Mouse (Mus musculus) midbrain, embryonic 11.5 days (tissue): ENCODE results near the gene Efhd2. TPM values are rescaled to one million over a fixed set of nuclear protein-coding genes. Genes with fewer than 3 reads are reported as not detected.

Experiments used
- ATAC-seq: fragments of 200-750 bp; cut with Nextera tagmentation; 2 replicates; pipeline ENCODE4 v1.8.0; 2017; ENCODE audit warnings: moderate TSS enrichment, moderate library complexity; ENCODE audit not compliant: low FRiP score
- DNase-seq: peaks from one replicate; pipeline ENCODE4 v3.0.0; 2015; ENCODE audit warnings: low spot score; ENCODE audit errors: missing footprints
- H3K27ac ChIP-seq: fragments of 300-500 bp; sonication (generic); 2 replicates; pipeline ENCODE4 v1.5.1; 2014; ENCODE audit warnings: low read depth, low read length
- H3K27me3 ChIP-seq: fragments of 300-500 bp; sonication (generic); 2 replicates; pipeline ENCODE4 v1.6.1; 2014; ENCODE audit warnings: mild to moderate bottlenecking, low read length, moderate library complexity, mixed read lengths; ENCODE audit not compliant: control insufficient read depth, insufficient read depth
- H3K36me3 ChIP-seq: fragments of 300-500 bp; sonication (generic); 2 replicates; pipeline ENCODE4 v1.6.1; 2014; ENCODE audit warnings: mild to moderate bottlenecking, low read length, moderate library complexity, mixed read lengths; ENCODE audit not compliant: control insufficient read depth, insufficient read depth
- H3K4me1 ChIP-seq: fragments of 300-500 bp; sonication (generic); 2 replicates; pipeline ENCODE4 v1.6.1; 2014; ENCODE audit warnings: low read length; ENCODE audit not compliant: control insufficient read depth, insufficient read depth
- H3K4me2 ChIP-seq: fragments of 300-500 bp; sonication (generic); 2 replicates; pipeline ENCODE4 v1.6.1; 2014; ENCODE audit warnings: mild to moderate bottlenecking, moderate library complexity
- H3K4me3 ChIP-seq: fragments of 300-500 bp; sonication (generic); 2 replicates; pipeline ENCODE4 v1.5.1; 2014; ENCODE audit warnings: low read depth, low read length
- H3K9ac ChIP-seq: fragments of 300-500 bp; sonication (generic); 2 replicates; pipeline ENCODE4 v1.6.1; 2014; ENCODE audit warnings: low read length
- H3K9me3 ChIP-seq: fragments of 300-500 bp; sonication (generic); 2 replicates; pipeline ENCODE4 v1.6.1; 2016; ENCODE audit warnings: low read length; ENCODE audit not compliant: control insufficient read depth
- WGBS: fragments of 180-500 bp; shearing (Covaris S2); extraction: QIAGEN DNeasy Blood & Tissue Kit; methylation state at CpG from one replicate; pipeline ENCODE4 v1.1.7; 2014; 5-methylcytosine and 5-hydroxymethylcytosine counted together
- polyA plus RNA-seq: library from polyadenylated mRNA; unstranded; fragments of >200 nt; fragmentation: Nextera tagmentation; extraction: Ambion mirVana; gene quantifications from 2 replicates; pipeline ENCODE4 v1.2.1, GENCODE M21; 2014

The Efhd2 gene
- polyA plus RNA-seq, 1 experiment from 2014 or later = 34.7 TPM

DNA sequence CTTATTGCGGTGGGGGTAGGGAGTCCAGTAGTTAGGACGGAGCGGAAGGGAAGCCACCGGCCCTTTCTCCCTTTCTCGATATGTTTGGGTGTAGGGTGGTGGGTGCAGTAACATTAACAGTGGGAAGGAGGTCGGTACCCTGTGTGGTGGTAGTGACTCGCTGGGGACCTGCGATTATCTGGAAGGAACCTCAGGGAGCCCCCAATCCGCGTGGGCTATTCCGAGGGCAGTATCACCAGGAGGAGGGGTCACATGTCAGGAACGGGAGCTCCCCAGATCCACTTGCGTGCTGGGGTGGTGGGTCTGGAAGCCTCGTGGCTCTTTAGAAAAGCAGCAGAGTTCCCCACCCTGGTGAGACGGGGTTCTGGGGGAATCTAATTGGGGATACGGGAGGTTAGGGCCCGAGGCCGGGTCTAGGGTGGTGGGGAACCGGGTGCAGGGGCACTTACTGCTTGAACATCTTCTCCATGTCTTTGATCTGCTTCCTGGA is 564 bp downstream of the Efhd2 start:
- 2% methylated on average over 19 of the region's 19 CpGs for WGBS
- Histone ChIP-seq H3K9ac (peak overlapping the region; percentile 87), H3K4me3 (peak overlapping the region; percentile 75), H3K27ac (no peak overlapping the region), H3K4me2 (peak overlapping the region; percentile 87), H3K4me1 (peaks cover 22% of the 10 kb centered on the region), H3K27me3 (no peaks in the 10 kb centered on the region), H3K36me3 (no peaks in the 10 kb centered on the region), H3K9me3 (no peaks in the 10 kb centered on the region)
- peak; percentile 89 for DNase-seq
- ATAC-seq = peak; percentile 20; the same call in 1 of the 2 replicates

DNA sequence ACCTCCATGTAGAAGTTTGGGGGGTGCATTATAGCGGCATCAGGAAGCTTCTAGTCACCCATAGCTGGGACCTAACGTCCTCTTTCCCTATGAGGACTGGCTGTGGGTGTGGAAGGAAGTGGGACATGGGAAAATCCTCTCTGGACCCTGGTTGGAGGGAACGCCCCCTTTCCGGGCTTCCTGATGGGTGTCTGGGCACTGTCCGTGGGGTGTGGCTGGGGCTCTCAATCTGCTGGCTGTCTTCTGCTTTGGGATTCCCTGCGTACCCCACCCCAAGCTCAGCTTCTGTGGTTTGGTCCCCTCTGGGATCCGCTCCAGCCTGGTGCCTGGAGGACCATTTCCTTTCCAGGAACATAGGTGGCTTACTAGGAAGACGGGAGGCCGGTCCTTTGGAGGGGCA is 1.7 kb downstream of the Efhd2 start:
- peak overlapping the region; percentile 87; the same call in 1 of the 2 replicates for H3K4me2 ChIP-seq
- H3K27ac ChIP-seq = no peak overlapping the region
- H3K4me3 ChIP-seq = no peak overlapping the region; the same call in 1 of the 2 replicates
- H3K9me3 ChIP-seq = no peaks in the 10 kb centered on the region
- H3K36me3 ChIP-seq = no peaks in the 10 kb centered on the region
- no peak overlapping the region for H3K9ac ChIP-seq
- 76% methylated on average over 9 of the region's 9 CpGs for WGBS
- peaks cover 22% of the 10 kb centered on the region for H3K4me1 ChIP-seq
- DNase-seq = no peak
- no peaks in the 10 kb centered on the region for H3K27me3 ChIP-seq
- no peak for ATAC-seq

DNA sequence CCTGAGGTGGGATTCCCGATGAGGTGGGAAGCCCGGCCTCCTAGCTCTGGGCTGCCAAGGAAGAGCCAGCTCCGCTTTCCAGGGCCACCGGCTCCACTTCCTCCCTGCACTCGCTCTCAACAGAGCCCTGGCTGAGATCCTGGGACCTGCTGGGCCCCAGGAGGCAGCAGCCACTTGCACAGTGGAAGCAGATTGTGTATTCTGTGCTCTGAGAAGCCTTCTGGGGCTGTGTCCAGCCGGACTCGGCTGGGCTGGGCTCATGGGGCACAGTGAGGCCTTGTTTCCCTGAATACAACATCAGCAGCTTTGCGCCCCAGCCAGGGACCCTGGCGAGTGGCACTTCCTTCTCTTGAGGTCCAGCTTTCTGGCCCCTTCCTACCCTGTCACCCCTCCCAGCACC is 2.8 kb downstream of the Efhd2 start:
- ATAC-seq (no peak), DNase-seq (no peak)
- H3K4me2 ChIP-seq = peak overlapping the region; percentile 8; the same call in 1 of the 2 replicates
- WGBS = 59% methylated on average over 9 of the region's 9 CpGs
- 0 out of 2 replicates have a peak overlapping the region, but pooled peaks have one; percentile 2 for H3K9ac ChIP-seq
- no peak overlapping the region for H3K27ac ChIP-seq
- H3K9me3 ChIP-seq = no peaks in the 10 kb centered on the region
- H3K27me3 ChIP-seq = no peaks in the 10 kb centered on the region
- H3K4me3 ChIP-seq = no peak overlapping the region
- H3K4me1 ChIP-seq = peaks cover 31% of the 10 kb centered on the region
- no peaks in the 10 kb centered on the region for H3K36me3 ChIP-seq

DNA sequence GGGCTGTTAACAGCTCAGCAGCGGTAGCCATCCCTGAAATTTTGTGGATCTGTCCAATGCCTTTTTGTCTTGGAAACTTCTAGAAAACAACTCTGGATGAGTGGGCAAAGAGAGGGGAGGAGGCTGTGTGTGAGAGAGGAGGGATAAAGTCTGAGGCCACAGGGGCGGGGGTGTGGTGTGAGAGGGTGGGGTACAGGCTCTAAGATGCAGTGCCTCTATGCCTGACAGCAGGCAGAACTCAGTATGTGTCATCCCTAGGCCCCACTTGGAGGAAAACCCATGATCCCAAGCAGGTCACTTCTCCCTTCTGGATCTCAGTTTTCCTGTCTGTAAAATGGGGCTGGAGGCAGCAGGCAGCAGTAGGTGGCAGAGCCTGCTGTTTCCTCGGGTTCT is 3.4 kb downstream of the Efhd2 start:
- peaks cover 33% of the 10 kb centered on the region for H3K4me1 ChIP-seq
- H3K27me3 ChIP-seq = no peaks in the 10 kb centered on the region
- H3K4me3 ChIP-seq = no peak overlapping the region
- no peak overlapping the region for H3K9ac ChIP-seq
- H3K27ac ChIP-seq = no peak overlapping the region
- WGBS = 90% methylated on average over 3 of the region's 3 CpGs
- H3K9me3 ChIP-seq = no peaks in the 10 kb centered on the region
- no peaks in the 10 kb centered on the region for H3K36me3 ChIP-seq
- H3K4me2 ChIP-seq = no peak overlapping the region
- ATAC-seq (no peak), DNase-seq (no peak)

DNA sequence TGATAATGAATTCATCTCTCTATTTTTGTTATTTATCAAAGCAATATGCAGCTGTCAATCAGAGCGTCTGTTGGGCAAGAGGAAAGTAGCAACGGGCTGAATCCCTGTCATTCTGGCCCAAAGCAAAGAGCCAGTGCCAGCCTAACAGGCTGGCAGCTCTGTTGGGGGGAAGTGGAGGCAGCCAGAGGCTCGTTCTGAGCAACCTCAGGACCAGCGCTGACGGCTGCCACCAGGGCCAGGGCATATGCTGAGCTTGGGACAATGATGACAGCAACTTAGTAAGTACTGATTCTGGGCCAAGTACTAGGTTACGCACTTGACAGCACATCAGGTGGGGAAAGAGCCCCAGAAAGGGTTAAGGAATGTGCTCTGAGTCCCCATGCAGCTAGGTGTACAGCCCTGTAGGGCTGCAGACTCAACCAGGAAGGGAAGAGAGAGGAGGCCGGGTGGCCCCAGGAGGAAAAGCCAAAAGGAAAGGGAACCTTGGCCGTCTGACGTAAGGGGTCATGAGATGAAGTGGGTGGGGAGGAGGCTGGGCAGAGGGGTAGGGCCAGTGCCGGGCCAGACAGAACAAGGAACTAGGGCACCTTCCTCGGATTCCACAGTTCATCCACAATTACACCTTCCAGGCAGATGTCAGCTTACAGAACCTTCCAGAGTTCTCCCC is 3.9 kb downstream of the Efhd2 start:
- H3K27ac ChIP-seq = no peak overlapping the region
- peaks cover 33% of the 10 kb centered on the region for H3K4me1 ChIP-seq
- no peak for ATAC-seq
- no peak overlapping the region for H3K4me2 ChIP-seq
- 79% methylated on average over 11 of the region's 11 CpGs for WGBS
- no peak for DNase-seq
- no peaks in the 10 kb centered on the region for H3K27me3 ChIP-seq
- no peaks in the 10 kb centered on the region for H3K36me3 ChIP-seq
- H3K4me3 ChIP-seq = no peak overlapping the region
- no peaks in the 10 kb centered on the region for H3K9me3 ChIP-seq
- H3K9ac ChIP-seq = no peak overlapping the region

DNA sequence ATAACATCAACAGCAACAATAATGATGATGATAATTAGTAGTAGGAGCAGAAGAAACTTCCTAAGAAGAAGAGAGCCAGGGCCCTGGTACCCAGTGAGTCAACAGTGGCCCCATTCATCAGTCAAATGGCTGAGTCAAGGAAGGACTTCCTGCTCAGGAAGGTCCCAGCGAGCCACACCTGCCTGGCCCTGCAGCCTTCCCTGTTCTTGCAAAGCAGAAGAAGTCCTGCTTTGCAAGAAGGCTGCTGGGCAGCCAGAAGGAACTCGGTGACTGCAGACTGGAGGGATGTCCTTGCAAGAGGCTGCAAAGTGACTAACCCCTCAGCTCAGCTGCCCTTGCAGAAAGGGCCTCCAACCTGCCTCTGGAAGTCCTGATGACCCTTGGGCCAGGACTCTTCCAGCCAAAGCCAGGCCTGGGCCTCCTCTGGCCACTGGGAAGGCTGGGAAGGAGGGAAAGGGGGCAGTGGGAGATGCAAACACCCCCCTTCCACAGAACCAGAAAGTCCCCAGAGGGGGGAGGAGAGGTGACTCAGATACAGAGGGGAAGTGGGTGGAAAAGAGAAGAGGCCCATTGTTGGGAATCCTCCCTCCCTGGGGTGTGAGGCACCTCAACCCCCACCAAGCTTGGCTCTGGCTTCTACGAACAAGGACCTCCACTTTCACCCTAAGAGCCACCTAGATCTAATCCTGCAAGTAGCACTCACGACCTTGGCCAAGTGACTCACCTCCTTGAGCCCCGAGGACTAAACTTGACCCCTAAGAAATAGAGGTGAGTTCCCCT is 5.1 kb downstream of the Efhd2 start:
- WGBS = 76% methylated on average over 5 of the region's 5 CpGs

DNA sequence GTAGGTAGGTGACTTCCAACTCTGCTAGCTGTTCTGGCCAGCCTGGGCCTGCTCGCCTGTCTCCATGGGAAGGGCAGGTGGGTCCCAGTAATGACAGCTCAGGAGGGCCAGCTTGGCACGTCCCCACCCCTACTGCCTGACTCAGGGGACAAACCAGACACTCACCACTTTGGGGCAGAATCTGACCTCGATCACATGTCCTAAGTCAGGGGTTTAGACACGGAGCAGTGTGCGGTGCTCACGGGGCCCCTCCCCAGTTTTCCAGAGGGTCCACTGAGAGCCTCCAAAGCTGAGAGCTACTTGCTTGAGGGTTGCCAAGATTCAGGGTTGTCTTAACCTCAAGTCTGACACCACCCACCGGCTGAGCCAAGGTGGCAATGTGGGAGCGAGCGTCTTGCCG is 6.7 kb downstream of the Efhd2 start:
- Histone ChIP-seq H3K27me3 (no peaks in the 10 kb centered on the region), H3K4me3 (no peak overlapping the region), H3K4me2 (no peak overlapping the region), H3K9ac (no peak overlapping the region), H3K4me1 (peaks cover 13% of the 10 kb centered on the region), H3K9me3 (no peaks in the 10 kb centered on the region), H3K27ac (no peak overlapping the region), H3K36me3 (no peaks in the 10 kb centered on the region)
- ATAC-seq = no peak
- no peak for DNase-seq
- 83% methylated on average over 10 of the region's 10 CpGs for WGBS

More for the DNA sequence above, 5.1 kb downstream of the Efhd2 start:
- ATAC-seq (no peak), DNase-seq (no peak)
- Histone ChIP-seq H3K4me2 (no peak overlapping the region), H3K27me3 (no peaks in the 10 kb centered on the region), H3K4me3 (no peak overlapping the region), H3K9me3 (no peaks in the 10 kb centered on the region), H3K9ac (no peak overlapping the region), H3K27ac (no peak overlapping the region), H3K36me3 (no peaks in the 10 kb centered on the region), H3K4me1 (peaks cover 25% of the 10 kb centered on the region)

DNA sequence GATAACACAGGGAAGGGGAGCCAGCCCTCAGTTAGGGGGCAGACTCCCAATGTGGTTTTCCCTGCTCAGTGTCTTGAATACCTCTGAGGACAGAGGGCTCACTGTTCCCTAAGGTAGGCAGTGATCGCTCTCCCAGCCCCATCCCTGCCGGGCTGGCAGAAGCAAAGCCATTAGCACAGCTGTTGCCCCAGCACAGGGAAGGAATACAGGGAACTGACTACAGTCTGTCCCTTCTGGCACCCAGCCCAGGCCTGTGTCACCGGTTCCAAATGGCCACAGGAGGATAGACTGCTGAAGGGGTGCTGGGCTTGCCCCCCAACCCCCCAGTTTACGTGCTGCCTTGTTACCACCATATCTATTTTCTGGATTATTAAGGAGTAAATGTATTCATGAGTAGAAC is 7.2 kb downstream of the Efhd2 start:
- H3K9ac ChIP-seq = no peak overlapping the region
- no peak overlapping the region for H3K4me2 ChIP-seq
- no peaks in the 10 kb centered on the region for H3K36me3 ChIP-seq
- no peaks in the 10 kb centered on the region for H3K27me3 ChIP-seq
- H3K9me3 ChIP-seq = no peaks in the 10 kb centered on the region
- no peak overlapping the region for H3K4me3 ChIP-seq
- DNase-seq = no peak
- no peak overlapping the region for H3K27ac ChIP-seq
- H3K4me1 ChIP-seq = peaks cover 13% of the 10 kb centered on the region
- ATAC-seq = no peak
- WGBS = 62% methylated on average over 4 of the region's 4 CpGs

DNA sequence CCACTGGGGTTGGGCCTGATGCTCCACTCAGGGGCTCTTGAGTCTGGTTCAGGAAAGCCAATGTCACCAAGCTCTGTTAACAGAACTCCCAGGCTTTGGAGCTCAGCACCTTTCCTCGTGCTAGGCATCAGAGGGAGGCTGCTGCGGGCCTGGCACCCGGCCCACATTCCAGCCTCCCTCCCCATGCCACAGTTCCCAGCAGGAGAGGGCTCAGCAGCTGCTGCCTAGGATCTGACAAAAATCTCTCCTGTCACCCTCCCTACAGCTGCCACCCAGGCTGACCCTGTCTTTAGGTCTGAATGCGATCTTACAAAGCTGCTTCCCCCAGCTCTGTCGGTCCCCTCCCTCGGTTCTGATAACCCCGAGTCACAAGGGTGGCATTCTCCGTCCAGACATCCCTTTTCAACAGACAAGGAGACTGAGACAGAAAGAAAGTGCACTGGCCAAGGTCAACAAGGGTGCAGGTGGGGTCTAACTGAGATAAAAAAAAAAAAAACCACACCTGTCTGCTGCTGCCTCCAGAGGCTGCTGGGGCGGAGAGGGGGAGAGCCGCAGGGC is 7.7 kb downstream of the Efhd2 start:
- peak overlapping the region; percentile 27; the same call in 1 of the 2 replicates for H3K9ac ChIP-seq

More for the DNA sequence above, 7.7 kb downstream of the Efhd2 start:
- no peak overlapping the region for H3K4me3 ChIP-seq
- no peak overlapping the region for H3K4me2 ChIP-seq
- peak overlapping the region; percentile 14; the same call in 1 of the 2 replicates for H3K27ac ChIP-seq
- H3K4me1 ChIP-seq = peaks cover 13% of the 10 kb centered on the region
- H3K36me3 ChIP-seq = no peaks in the 10 kb centered on the region
- no peak for DNase-seq
- no peak for ATAC-seq
- no peaks in the 10 kb centered on the region for H3K9me3 ChIP-seq
- 34% methylated on average over 10 of the region's 10 CpGs for WGBS
- no peaks in the 10 kb centered on the region for H3K27me3 ChIP-seq
